Mouse (Mus musculus): ENCODE measurements around the gene Ucp3. TPM values are rescaled to one million over a fixed set of nuclear protein-coding genes. Genes with fewer than 3 reads are reported as not detected.

Ucp3 gene
- polyA plus RNA-seq, 1 experiment from 2014 or later: not detected

DNA sequence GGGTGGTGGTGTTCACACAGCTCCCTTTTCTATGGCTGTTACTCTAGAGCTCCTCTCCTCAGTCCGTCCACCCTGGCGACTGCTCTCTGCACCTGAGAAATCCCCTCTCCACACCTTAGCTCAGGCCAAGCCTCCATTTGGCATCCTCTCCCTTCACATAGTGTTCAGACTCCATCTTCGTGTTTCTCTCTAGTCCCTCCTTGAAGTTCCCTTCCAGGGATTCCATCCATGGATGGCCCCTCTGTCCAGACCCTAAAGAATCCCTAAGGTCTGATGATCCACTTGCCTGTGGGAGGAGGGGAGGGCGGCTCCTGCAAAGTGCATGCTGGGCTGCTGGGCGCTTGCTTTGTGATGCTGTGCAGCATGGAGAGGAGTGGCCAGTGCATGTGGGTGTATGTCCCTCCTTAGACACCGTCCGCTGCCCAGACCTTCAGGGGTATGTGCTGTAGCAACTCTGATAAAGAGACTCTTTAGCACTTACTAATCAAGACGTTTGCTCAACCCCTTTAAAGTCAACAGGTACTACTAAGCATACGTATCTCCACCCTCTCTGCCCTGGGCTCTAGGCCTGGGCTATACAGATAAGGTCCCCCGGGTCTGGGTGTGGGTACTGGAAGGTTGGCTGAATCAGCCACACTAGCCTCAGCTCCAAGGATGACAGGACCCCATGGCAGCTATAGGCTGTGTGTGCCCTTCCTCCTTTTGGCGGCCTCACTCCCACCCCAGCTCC is 5.8 kb upstream of the Ucp3 start:
- DNase-seq (ENCODE audit: low spot score, missing footprints) (no peak), ATAC-seq (ENCODE audit: low FRiP score) (peak; percentile 30; the same call in 1 of the 2 replicates)
- H3K9ac ChIP-seq (ENCODE audit: low read length): no peak overlapping the region
- no peak overlapping the region for H3K4me2 ChIP-seq
- no peak overlapping the region for H3K27ac ChIP-seq (ENCODE audit: low read depth, low read length)
- H3K4me3 ChIP-seq (ENCODE audit: low read depth, low read length): no peak overlapping the region
- no peaks in the 10 kb centered on the region for H3K9me3 ChIP-seq (ENCODE audit: control insufficient read depth, low read length)
- no peaks in the 10 kb centered on the region for H3K4me1 ChIP-seq (ENCODE audit: control insufficient read depth, insufficient read depth, low read length)
- WGBS: 90% methylated on average over 11 of the region's 11 CpGs
- H3K27me3 ChIP-seq (ENCODE audit: control insufficient read depth, insufficient read depth, low read length): no peaks in the 10 kb centered on the region
- H3K36me3 ChIP-seq (ENCODE audit: control insufficient read depth, insufficient read depth, low read length): peaks cover 11% of the 10 kb centered on the region

DNA sequence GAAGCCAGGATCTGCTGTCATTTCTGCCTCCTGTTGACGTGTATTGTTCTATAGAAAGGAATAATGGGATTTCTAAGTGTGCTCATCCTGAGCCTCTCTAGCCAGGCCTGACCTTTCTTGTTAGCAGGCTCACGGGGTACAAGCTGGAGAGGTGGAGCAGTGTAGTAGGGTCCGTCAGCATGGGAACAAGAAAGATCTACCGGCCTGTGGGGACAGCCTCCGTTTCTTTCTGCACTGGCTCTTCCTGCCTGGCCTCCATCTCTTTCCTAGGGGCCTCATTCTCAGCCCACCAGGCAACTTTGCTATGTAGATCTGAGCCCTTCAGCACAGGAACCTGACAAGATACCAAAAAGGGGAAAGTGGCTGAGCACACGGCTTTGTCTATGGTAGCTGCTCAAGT is 4.0 kb upstream of the Ucp3 start:
- Histone ChIP-seq H3K36me3 (ENCODE audit: control insufficient read depth, insufficient read depth, low read length) (peaks cover 11% of the 10 kb centered on the region), H3K4me1 (ENCODE audit: control insufficient read depth, insufficient read depth, low read length) (no peaks in the 10 kb centered on the region), H3K27me3 (ENCODE audit: control insufficient read depth, insufficient read depth, low read length) (no peaks in the 10 kb centered on the region), H3K9me3 (ENCODE audit: control insufficient read depth, low read length) (no peaks in the 10 kb centered on the region), H3K9ac (ENCODE audit: low read length) (no peak overlapping the region), H3K4me2 (no peak overlapping the region), H3K27ac (ENCODE audit: low read depth, low read length) (no peak overlapping the region), H3K4me3 (ENCODE audit: low read depth, low read length) (no peak overlapping the region)
- 86% methylated on average over 6 of the region's 6 CpGs for WGBS
- ATAC-seq (ENCODE audit: low FRiP score): no peak
- no peak for DNase-seq (ENCODE audit: low spot score, missing footprints)

DNA sequence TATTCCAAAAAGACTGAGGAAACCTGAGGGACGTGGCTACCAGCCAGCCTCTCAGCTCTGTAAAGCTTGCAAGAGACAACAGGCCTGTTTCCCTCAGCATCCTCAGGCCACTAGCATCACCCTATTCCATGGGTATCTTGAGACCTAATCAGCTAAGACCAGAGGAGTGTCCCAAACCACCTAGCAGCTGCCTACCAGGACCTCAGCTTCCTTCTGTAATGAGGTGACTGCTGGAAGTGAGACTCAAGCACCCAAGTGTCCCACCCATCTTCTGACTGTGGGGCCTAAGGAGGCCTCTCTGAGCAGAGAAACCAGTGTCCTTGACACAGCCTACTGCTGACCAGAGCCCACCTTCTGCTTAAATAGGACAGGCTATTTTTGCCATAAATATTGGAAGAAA is 3.3 kb upstream of the Ucp3 start:
- Histone ChIP-seq H3K4me2 (no peak overlapping the region), H3K9me3 (ENCODE audit: control insufficient read depth, low read length) (no peaks in the 10 kb centered on the region), H3K4me3 (ENCODE audit: low read depth, low read length) (no peak overlapping the region), H3K36me3 (ENCODE audit: control insufficient read depth, insufficient read depth, low read length) (peaks cover 11% of the 10 kb centered on the region), H3K27ac (ENCODE audit: low read depth, low read length) (no peak overlapping the region), H3K4me1 (ENCODE audit: control insufficient read depth, insufficient read depth, low read length) (no peaks in the 10 kb centered on the region), H3K27me3 (ENCODE audit: control insufficient read depth, insufficient read depth, low read length) (no peaks in the 10 kb centered on the region), H3K9ac (ENCODE audit: low read length) (no peak overlapping the region)
- 96% methylated on average over 1 of the region's 1 CpGs for WGBS
- DNase-seq (ENCODE audit: low spot score, missing footprints): no peak
- no peak for ATAC-seq (ENCODE audit: low FRiP score)

DNA sequence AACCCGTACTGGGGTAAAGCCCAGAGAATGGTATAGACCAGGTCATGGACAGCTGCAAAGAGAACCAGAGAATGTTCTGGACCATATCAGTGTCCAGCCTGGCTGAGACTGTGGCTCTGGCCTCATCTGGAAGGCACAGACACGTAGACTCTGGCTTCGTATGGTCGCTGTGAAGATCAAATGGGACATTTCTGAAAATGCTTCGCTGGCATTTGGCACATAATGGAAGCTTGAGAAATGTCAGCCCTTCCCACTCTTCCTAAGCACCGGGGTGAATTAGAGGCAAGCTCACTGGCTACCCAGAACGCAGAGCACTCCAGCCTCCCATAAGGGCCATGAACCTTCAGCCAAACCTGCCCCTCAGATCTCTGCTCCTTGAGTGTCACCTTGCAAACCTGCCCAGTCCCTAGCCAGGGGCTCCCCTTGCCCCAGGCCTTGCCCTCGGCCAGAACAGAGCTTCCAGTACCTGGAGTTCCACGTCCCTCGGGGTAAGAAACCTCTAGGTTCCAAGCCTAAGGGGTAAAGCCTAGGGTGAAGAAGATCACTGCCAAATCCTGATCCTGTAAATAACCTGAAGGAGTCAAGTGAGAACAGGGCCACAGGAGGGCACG is 1.9 kb upstream of the Ucp3 start:
- no peak for ATAC-seq (ENCODE audit: low FRiP score)
- Histone ChIP-seq H3K4me2 (no peak overlapping the region), H3K9me3 (ENCODE audit: control insufficient read depth, low read length) (no peaks in the 10 kb centered on the region), H3K36me3 (ENCODE audit: control insufficient read depth, insufficient read depth, low read length) (peaks cover 7% of the 10 kb centered on the region; the same call in 1 of the 2 replicates), H3K4me3 (ENCODE audit: low read depth, low read length) (no peak overlapping the region), H3K4me1 (ENCODE audit: control insufficient read depth, insufficient read depth, low read length) (no peaks in the 10 kb centered on the region), H3K27ac (ENCODE audit: low read depth, low read length) (no peak overlapping the region), H3K9ac (ENCODE audit: low read length) (no peak overlapping the region), H3K27me3 (ENCODE audit: control insufficient read depth, insufficient read depth, low read length) (no peaks in the 10 kb centered on the region)
- 90% methylated on average over 11 of the region's 11 CpGs for WGBS
- DNase-seq (ENCODE audit: low spot score, missing footprints): no peak

DNA sequence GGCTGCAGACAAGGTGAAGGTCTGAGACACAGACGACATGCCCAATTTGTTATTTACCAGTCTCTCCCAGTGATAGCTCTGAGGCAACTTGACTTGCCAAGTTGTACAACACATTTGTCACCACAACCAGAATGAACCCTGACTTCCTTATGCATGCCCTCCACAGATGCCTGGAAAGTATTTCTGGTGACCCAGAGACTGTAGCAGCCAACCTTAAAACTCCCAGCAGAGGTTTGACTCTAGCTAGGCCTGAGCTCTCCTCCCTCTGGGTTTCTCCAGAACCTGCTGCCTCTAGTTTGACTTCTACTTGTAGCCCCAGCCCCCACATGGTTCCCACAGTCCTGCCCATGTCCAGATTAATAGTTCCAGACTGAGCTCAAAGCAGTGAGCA is 1.4 kb upstream of the Ucp3 start:
- H3K27ac ChIP-seq (ENCODE audit: low read depth, low read length): no peak overlapping the region
- WGBS: 84% methylated on average over 1 of the region's 1 CpGs
- no peak for DNase-seq (ENCODE audit: low spot score, missing footprints)

DNA sequence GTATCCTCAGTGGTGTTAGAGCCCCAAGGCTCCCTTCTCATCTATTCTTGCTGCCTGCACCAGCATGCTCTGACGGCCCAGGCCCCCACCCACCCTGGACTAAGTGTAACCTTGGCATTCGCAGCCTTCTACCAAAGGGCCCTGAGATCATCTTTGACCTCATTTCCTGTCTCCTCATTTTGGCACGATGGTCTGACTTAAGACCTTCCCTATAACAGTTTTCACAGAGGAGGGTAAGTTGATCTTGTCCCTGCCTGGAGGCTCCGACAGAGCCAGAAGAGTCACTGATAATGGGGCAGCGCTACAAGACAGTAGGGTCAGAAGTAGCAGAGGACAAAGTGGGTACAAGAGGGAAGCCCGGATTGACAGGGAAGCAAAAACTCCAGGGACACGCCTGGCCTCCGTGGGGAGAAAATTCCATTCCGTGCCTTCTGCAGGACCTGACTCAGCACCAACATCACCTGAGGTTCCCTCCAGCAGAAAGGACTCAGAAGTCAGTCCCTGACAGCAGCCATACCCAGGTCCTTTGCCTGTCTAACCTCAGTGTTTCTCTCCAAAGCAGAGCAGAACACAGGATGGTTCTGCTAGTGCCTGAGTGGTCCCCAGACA is 1.2 kb downstream of the Ucp3 start:
- no peaks in the 10 kb centered on the region for H3K4me1 ChIP-seq (ENCODE audit: control insufficient read depth, insufficient read depth, low read length)
- no peak overlapping the region for H3K27ac ChIP-seq (ENCODE audit: low read depth, low read length)
- DNase-seq (ENCODE audit: low spot score, missing footprints) (no peak), ATAC-seq (ENCODE audit: low FRiP score) (no peak)
- no peak overlapping the region for H3K4me2 ChIP-seq
- H3K4me3 ChIP-seq (ENCODE audit: low read depth, low read length): no peak overlapping the region
- no peaks in the 10 kb centered on the region for H3K27me3 ChIP-seq (ENCODE audit: control insufficient read depth, insufficient read depth, low read length)
- no peaks in the 10 kb centered on the region for H3K9me3 ChIP-seq (ENCODE audit: control insufficient read depth, low read length)
- H3K9ac ChIP-seq (ENCODE audit: low read length): no peak overlapping the region
- H3K36me3 ChIP-seq (ENCODE audit: control insufficient read depth, insufficient read depth, low read length): peaks cover 5% of the 10 kb centered on the region; the same call in 1 of the 2 replicates
- WGBS: 85% methylated on average over 9 of the region's 9 CpGs

More for the DNA sequence above, 1.4 kb upstream of the Ucp3 start:
- no peak for ATAC-seq (ENCODE audit: low FRiP score)
- no peaks in the 10 kb centered on the region for H3K9me3 ChIP-seq (ENCODE audit: control insufficient read depth, low read length)
- no peaks in the 10 kb centered on the region for H3K27me3 ChIP-seq (ENCODE audit: control insufficient read depth, insufficient read depth, low read length)
- no peaks in the 10 kb centered on the region for H3K4me1 ChIP-seq (ENCODE audit: control insufficient read depth, insufficient read depth, low read length)
- H3K4me3 ChIP-seq (ENCODE audit: low read depth, low read length): no peak overlapping the region
- no peak overlapping the region for H3K9ac ChIP-seq (ENCODE audit: low read length)
- peaks cover 7% of the 10 kb centered on the region; the same call in 1 of the 2 replicates for H3K36me3 ChIP-seq (ENCODE audit: control insufficient read depth, insufficient read depth, low read length)
- H3K4me2 ChIP-seq: no peak overlapping the region

DNA sequence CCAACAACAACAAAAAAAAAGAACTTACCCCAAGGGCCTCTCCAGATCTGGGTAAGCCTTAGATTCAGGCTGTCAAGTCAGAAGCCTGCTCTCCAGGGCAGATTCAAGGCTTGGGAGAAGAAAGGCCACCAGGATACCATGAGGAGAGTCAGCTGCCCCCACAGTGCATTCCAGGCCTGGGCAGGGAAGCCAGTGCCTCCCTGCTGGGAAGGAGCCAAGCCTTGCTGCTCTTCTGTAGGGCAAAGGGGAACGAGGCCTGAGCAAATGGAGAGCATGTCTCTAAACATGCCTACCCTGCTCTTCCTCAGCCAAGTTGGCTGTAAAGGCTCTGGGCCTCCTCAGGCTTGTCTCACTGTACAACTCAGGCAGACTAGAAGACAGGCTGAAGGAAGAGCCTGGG is 1.9 kb downstream of the Ucp3 start:
- WGBS: 48% methylated on average over 1 of the region's 1 CpGs
- ATAC-seq (ENCODE audit: low FRiP score) (no peak), DNase-seq (ENCODE audit: low spot score, missing footprints) (no peak)
- Histone ChIP-seq H3K4me2 (no peak overlapping the region), H3K27ac (ENCODE audit: low read depth, low read length) (no peak overlapping the region), H3K9ac (ENCODE audit: low read length) (no peak overlapping the region), H3K4me3 (ENCODE audit: low read depth, low read length) (no peak overlapping the region), H3K27me3 (ENCODE audit: control insufficient read depth, insufficient read depth, low read length) (no peaks in the 10 kb centered on the region), H3K36me3 (ENCODE audit: control insufficient read depth, insufficient read depth, low read length) (peaks cover under 1% of the 10 kb centered on the region; the same call in 1 of the 2 replicates), H3K4me1 (ENCODE audit: control insufficient read depth, insufficient read depth, low read length) (no peaks in the 10 kb centered on the region), H3K9me3 (ENCODE audit: control insufficient read depth, low read length) (no peaks in the 10 kb centered on the region)

DNA sequence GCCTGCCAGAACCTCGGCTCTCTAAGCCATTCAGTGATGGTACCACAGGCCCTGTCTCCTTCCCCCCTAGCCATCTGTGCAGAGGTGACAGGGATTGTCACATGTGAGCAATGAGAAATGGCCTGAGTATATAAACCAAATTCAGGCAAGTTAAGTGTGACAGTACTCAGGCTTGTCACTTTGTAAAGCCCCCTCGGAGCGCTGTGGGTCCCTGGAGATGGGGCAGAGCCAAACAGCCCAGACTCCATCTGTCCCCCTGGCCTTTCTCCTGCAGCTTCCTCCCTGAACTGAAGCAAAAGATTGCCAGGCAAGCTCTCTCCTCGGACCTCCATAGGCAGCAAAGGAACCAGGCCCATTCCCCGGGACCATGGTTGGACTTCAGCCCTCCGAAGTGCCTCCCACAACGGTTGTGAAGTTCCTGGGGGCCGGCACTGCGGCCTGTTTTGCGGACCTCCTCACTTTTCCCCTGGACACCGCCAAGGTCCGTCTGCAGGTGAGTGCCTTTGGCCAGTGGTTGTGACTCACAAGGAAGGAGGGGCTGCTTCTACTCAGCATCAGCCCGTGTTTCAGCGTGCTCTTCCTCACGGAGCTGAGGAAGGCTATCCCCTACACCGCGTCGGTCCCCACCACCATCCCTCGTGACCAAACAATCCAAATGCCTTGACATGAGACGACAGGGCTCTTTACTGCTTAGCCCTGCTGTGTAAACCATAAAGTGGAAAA is 6.5 kb downstream of the Ucp3 start:
- H3K27me3 ChIP-seq (ENCODE audit: control insufficient read depth, insufficient read depth, low read length): no peaks in the 10 kb centered on the region
- H3K27ac ChIP-seq (ENCODE audit: low read depth, low read length): no peak overlapping the region
- DNase-seq (ENCODE audit: low spot score, missing footprints): no peak
- H3K4me2 ChIP-seq: no peak overlapping the region
- no peaks in the 10 kb centered on the region for H3K9me3 ChIP-seq (ENCODE audit: control insufficient read depth, low read length)
- no peak overlapping the region for H3K4me3 ChIP-seq (ENCODE audit: low read depth, low read length)
- H3K4me1 ChIP-seq (ENCODE audit: control insufficient read depth, insufficient read depth, low read length): no peaks in the 10 kb centered on the region
- WGBS: 86% methylated on average over 20 of the region's 20 CpGs
- ATAC-seq (ENCODE audit: low FRiP score): no peak
- H3K36me3 ChIP-seq (ENCODE audit: control insufficient read depth, insufficient read depth, low read length): no peaks in the 10 kb centered on the region
- H3K9ac ChIP-seq (ENCODE audit: low read length): no peak overlapping the region

DNA sequence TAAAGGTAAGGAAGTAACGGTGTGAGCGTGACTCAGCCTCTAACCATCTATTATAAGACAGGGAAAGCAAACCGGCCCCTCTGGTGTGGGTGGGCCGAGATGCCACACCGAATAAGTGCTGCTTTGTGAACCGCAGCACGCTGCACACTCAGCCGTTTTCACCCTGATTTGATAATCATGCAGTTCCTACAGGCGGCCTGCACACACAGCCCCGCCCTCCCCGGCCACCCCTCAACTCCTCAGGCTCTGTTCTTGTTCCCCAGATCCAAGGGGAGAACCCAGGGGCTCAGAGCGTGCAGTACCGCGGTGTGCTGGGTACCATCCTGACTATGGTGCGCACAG is 7.0 kb downstream of the Ucp3 start:
- Histone ChIP-seq H3K27ac (ENCODE audit: low read depth, low read length) (no peak overlapping the region), H3K9ac (ENCODE audit: low read length) (no peak overlapping the region), H3K9me3 (ENCODE audit: control insufficient read depth, low read length) (no peaks in the 10 kb centered on the region), H3K36me3 (ENCODE audit: control insufficient read depth, insufficient read depth, low read length) (no peaks in the 10 kb centered on the region), H3K4me1 (ENCODE audit: control insufficient read depth, insufficient read depth, low read length) (no peaks in the 10 kb centered on the region), H3K4me2 (no peak overlapping the region), H3K4me3 (ENCODE audit: low read depth, low read length) (no peak overlapping the region), H3K27me3 (ENCODE audit: control insufficient read depth, insufficient read depth, low read length) (no peaks in the 10 kb centered on the region)
- WGBS: 77% methylated on average over 15 of the region's 15 CpGs
- ATAC-seq (ENCODE audit: low FRiP score) (no peak), DNase-seq (ENCODE audit: low spot score, missing footprints) (no peak)

Measured in midbrain, embryonic 11.5 days (tissue).